Mouse (Mus musculus) stomach, embryonic 14.5 days (tissue): Measurements from ENCODE around the gene Senp1. TPM values are rescaled to one million over a fixed set of nuclear protein-coding genes. Genes with fewer than 3 reads are reported as not detected.

Experiments used
- ATAC-seq: fragments of 200-750 bp; cut with Nextera tagmentation; 2 replicates; pipeline ENCODE4 v1.8.0; 2017; ENCODE audit warnings: low read depth, moderate TSS enrichment; ENCODE audit not compliant: insufficient number of reproducible peaks, insufficient read depth, low FRiP score
- H3K27ac ChIP-seq: fragments of 300-500 bp; sonication (generic); 2 replicates; pipeline ENCODE4 v1.5.1; 2014; ENCODE audit warnings: mild to moderate bottlenecking, low read length, moderate library complexity, mixed read lengths
- H3K27me3 ChIP-seq: fragments of 300-500 bp; sonication (generic); 2 replicates; pipeline ENCODE4 v1.6.1; 2014; ENCODE audit warnings: low read length, control low read depth, mixed read lengths; ENCODE audit not compliant: control insufficient read depth, insufficient read depth
- H3K36me3 ChIP-seq: fragments of 300-500 bp; sonication (generic); 2 replicates; pipeline ENCODE4 v1.6.1; 2014; ENCODE audit warnings: mild to moderate bottlenecking, control low read depth, low read length, moderate library complexity, mixed read lengths; ENCODE audit not compliant: control insufficient read depth, insufficient read depth
- H3K4me1 ChIP-seq: fragments of 300-500 bp; sonication (generic); 2 replicates; pipeline ENCODE4 v1.6.1; 2014; ENCODE audit warnings: low read length, control low read depth, mixed read lengths; ENCODE audit not compliant: control insufficient read depth, insufficient read depth
- H3K4me2 ChIP-seq: fragments of 300-500 bp; sonication (generic); replicated peaks from 2 replicates; pipeline ENCODE4 v1.6.1; 2014; ENCODE audit warnings: low read depth, low read length, control low read depth
- H3K4me3 ChIP-seq: fragments of 300-500 bp; sonication (generic); 2 replicates; pipeline ENCODE4 v1.5.1; 2014; ENCODE audit warnings: low read depth, low read length, control low read depth
- H3K9ac ChIP-seq: fragments of 300-500 bp; sonication (generic); replicated peaks from 2 replicates; pipeline ENCODE4 v1.6.1; 2014; ENCODE audit warnings: low read depth, mild to moderate bottlenecking, control low read depth, low read length, moderate library complexity, mixed read lengths
- H3K9me3 ChIP-seq: fragments of 300-500 bp; sonication (generic); 2 replicates; pipeline ENCODE4 v1.6.1; 2016; ENCODE audit warnings: low read depth, low read length, control low read depth; ENCODE audit not compliant: control insufficient read depth
- WGBS: fragments of 180-500 bp; shearing (Covaris S2); extraction: QIAGEN DNeasy Blood & Tissue Kit; methylation state at CpG from one replicate; pipeline ENCODE4 v1.1.7; 2014; 5-methylcytosine and 5-hydroxymethylcytosine counted together
- polyA plus RNA-seq: library from polyadenylated mRNA; unstranded; fragments of >200 nt; fragmentation: Nextera tagmentation; extraction: Ambion mirVana; gene quantifications from 2 replicates; pipeline ENCODE4 v1.2.1, GENCODE M21; 2014

Gene Senp1
- polyA plus RNA-seq, 1 experiment from 2014 or later: 35.5 TPM

DNA sequence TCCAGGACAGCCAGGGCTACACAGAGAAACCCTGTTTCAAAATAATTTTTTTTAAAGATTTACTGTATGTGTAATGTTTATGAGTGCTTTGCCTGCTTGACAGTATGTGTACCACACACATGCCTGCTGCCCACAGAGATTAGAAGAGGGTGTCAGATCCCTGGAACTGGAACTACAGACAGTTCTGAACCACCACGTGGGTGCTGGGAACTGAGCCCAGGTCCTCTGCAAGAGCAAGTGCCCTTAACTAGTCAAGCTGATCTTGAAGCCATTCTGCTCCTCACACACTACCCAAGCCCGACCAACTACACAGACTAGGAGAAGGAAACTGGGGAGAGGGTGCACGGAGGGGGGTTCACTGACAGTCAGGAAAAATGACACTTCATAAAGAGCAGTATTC, 39.9 kb upstream of the Senp1 start:
- WGBS: 91% methylated on average over 3 of the region's 3 CpGs
- H3K9ac ChIP-seq: no peak overlapping the region
- no peak for ATAC-seq

DNA sequence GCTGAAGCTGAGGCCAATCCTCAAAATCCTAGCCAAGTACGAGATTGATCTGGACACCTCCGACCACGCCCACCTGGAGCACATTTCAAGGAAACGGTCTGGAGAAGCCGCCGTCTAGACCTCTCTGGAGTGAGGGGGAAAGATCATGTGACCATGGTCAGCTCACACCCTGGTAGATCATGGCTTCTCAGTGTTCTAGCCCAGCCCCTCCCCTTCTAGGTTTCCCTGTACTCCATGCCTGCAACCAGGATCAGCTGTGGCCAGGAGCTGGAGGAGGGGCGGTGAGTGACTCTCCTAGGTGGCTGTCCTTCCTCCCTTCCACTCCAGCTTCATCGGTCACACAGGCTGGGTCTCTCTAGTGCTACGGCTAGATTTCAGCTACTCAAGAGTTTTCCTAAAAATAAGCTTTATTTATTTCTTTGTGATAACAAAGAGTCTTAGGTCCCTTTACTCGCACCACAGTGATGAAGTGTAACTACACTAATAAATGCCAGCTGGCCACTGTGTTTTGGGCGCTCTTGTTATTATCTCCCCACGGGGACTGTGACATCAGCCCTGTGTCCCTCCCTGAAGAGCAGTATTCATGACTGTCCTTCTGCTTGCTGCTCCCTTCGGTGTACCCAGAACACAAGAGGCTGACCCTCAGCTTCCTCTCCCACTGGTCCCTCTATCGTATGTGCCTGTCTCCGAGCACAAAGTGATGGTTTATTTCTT, 38.6 kb upstream of the Senp1 start:
- H3K27ac ChIP-seq: no peak overlapping the region
- peaks cover 56% of the 10 kb centered on the region for H3K36me3 ChIP-seq
- H3K9ac ChIP-seq: no peak overlapping the region
- WGBS: 87% methylated on average over 15 of the region's 15 CpGs
- no peak overlapping the region for H3K4me3 ChIP-seq
- ATAC-seq: no peak
- no peaks in the 10 kb centered on the region for H3K9me3 ChIP-seq
- H3K27me3 ChIP-seq: no peaks in the 10 kb centered on the region
- no peaks in the 10 kb centered on the region for H3K4me1 ChIP-seq
- H3K4me2 ChIP-seq: no peak overlapping the region

More for the DNA sequence above, 39.9 kb upstream of the Senp1 start:
- Histone ChIP-seq H3K27ac (no peak overlapping the region), H3K4me2 (no peak overlapping the region), H3K27me3 (no peaks in the 10 kb centered on the region), H3K9me3 (no peaks in the 10 kb centered on the region), H3K4me1 (no peaks in the 10 kb centered on the region), H3K4me3 (no peak overlapping the region), H3K36me3 (peaks cover 54% of the 10 kb centered on the region)

DNA sequence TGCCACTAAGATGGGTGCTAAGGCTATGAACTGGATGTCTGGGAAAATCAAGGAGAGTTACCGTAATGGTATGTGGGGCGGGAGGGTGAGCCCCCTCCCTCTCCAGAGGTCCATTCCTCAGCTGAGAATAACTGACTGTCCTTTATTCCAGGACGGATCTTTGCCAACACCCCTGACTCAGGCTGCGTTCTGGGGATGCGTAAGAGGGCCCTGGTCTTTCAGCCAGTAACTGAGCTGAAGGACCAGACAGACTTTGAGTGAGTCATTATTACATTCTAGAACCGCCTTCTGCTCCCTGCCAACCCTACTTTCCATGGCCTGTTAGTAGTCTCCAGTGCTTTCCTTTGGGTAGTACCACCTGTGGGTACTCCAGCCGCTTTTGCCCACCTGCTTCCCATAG, 37.9 kb upstream of the Senp1 start:
- no peaks in the 10 kb centered on the region for H3K27me3 ChIP-seq
- 93% methylated on average over 7 of the region's 7 CpGs for WGBS
- peaks cover 55% of the 10 kb centered on the region for H3K36me3 ChIP-seq
- no peak overlapping the region for H3K4me2 ChIP-seq
- H3K4me1 ChIP-seq: no peaks in the 10 kb centered on the region
- H3K27ac ChIP-seq: no peak overlapping the region
- ATAC-seq: no peak
- no peaks in the 10 kb centered on the region for H3K9me3 ChIP-seq
- no peak overlapping the region for H3K4me3 ChIP-seq
- no peak overlapping the region for H3K9ac ChIP-seq

DNA sequence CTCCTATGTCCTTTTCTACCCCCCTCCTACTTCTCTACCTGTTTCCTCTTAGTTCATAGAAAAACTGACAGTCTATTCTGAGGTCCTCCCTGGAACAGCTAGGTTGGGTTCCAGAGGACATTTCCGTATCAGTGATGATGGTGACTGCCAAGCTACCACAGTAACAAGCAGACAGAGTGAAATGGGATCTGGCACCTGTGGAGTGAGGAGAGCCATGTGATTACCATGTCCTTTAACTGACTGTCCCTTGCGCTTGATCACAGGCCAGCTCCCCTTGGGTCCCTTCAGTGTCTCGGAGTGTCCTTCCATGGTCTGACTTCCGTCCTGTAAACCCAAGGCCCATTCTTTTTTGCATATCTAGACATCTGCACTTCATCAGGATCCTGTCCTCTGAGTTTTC, 37.5 kb upstream of the Senp1 start:
- no peak for ATAC-seq
- H3K27me3 ChIP-seq: no peaks in the 10 kb centered on the region
- no peak overlapping the region for H3K4me3 ChIP-seq
- no peak overlapping the region for H3K9ac ChIP-seq
- no peaks in the 10 kb centered on the region for H3K9me3 ChIP-seq
- H3K4me1 ChIP-seq: no peaks in the 10 kb centered on the region
- 94% methylated on average over 4 of the region's 4 CpGs for WGBS
- no peak overlapping the region for H3K4me2 ChIP-seq
- H3K27ac ChIP-seq: no peak overlapping the region
- peaks cover 54% of the 10 kb centered on the region for H3K36me3 ChIP-seq

DNA sequence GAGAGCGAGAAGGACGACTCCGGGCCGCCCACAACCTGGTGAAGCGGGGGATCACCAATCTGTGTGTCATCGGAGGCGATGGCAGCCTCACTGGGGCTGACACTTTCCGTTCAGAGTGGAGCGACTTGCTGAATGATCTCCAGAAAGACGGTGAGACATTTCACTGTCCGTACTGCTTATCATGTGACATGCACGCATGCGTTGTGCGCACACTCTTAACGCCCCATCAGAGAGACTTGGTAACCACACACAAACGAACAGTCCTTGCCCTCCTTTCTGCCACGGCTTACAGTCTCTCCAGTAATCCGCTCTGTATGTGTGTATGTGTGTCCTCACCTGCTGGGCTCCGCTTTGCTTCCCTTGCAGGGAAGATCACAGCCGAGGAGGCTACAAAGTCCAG, 27.3 kb upstream of the Senp1 start:
- no peaks in the 10 kb centered on the region for H3K9me3 ChIP-seq
- H3K9ac ChIP-seq: no peak overlapping the region
- no peaks in the 10 kb centered on the region for H3K27me3 ChIP-seq
- ATAC-seq: no peak
- no peak overlapping the region for H3K27ac ChIP-seq
- no peak overlapping the region for H3K4me3 ChIP-seq
- H3K4me2 ChIP-seq: no peak overlapping the region
- H3K36me3 ChIP-seq: peaks cover 29% of the 10 kb centered on the region
- WGBS: 95% methylated on average over 20 of the region's 20 CpGs
- H3K4me1 ChIP-seq: no peaks in the 10 kb centered on the region

DNA sequence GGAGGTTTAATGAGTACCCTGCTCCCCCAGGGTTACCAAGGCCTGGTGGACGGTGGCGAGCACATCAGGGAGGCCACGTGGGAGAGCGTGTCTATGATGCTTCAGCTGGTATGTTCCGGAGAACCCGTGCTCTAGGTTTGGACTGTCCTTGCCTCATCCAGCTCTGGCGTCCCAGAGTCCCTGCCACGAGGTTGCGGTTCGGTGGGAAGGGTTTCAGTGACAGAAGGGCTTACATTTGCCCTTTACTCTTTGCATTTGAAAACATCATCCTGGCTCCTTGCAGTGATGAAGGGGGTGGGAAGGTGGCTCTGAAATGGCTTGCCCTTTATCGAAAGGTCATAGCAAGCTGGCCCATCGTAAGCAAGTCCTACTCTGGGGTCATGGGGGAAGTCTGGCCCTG, 25.8 kb upstream of the Senp1 start:
- Histone ChIP-seq H3K36me3 (peaks cover 17% of the 10 kb centered on the region), H3K9me3 (no peaks in the 10 kb centered on the region), H3K27ac (no peak overlapping the region), H3K4me3 (no peak overlapping the region), H3K4me2 (no peak overlapping the region), H3K27me3 (no peaks in the 10 kb centered on the region), H3K9ac (no peak overlapping the region), H3K4me1 (no peaks in the 10 kb centered on the region)
- no peak for ATAC-seq
- 89% methylated on average over 12 of the region's 12 CpGs for WGBS

DNA sequence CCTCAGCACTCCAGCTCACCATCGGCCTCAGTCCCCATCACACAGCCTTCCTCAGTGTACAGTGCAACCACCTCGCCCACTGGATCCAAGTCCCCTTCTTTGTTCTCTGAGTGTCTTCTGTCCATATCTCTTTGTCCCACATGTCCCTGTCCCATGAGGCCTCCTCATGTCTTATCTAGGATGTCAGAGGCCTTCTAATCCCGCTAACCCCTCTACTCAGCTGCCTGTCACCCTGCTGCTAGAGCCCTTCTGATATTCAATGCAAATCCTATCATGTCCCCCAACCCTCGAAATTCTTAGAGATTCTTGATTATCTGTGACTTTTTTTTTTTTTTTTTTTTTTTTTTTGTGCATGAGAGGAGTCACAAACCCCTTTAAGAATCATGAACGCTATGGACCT, 22.7 kb upstream of the Senp1 start:
- ATAC-seq: no peak

DNA sequence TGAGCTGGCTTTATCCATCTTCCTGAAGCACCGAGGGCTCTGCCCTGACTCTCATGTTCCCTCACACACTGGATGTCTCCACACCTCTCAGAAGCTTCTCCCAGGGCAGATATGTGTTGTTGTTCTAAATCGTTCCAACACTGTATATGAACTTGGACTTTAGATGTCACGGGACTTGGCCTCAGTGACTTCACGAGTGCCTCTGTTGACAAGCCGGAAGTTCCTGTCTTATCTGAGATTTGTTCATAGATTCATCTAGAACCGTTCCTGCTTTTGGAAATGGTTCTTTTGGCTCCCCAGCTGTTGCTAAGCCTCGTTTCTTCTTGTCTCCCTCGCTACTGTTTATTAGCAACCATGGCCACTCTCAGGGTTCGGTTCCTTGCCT, 22.2 kb upstream of the Senp1 start:
- Histone ChIP-seq H3K27me3 (no peaks in the 10 kb centered on the region), H3K4me2 (no peak overlapping the region), H3K4me3 (no peak overlapping the region), H3K27ac (no peak overlapping the region), H3K36me3 (peaks cover 4% of the 10 kb centered on the region; the same call in 1 of the 2 replicates), H3K9me3 (no peaks in the 10 kb centered on the region), H3K4me1 (no peaks in the 10 kb centered on the region), H3K9ac (no peak overlapping the region)
- ATAC-seq: no peak
- 89% methylated on average over 9 of the region's 9 CpGs for WGBS

More for the DNA sequence above, 22.7 kb upstream of the Senp1 start:
- Histone ChIP-seq H3K4me1 (no peaks in the 10 kb centered on the region), H3K27ac (no peak overlapping the region), H3K27me3 (no peaks in the 10 kb centered on the region), H3K9me3 (no peaks in the 10 kb centered on the region), H3K36me3 (peaks cover 4% of the 10 kb centered on the region; the same call in 1 of the 2 replicates), H3K4me3 (no peak overlapping the region), H3K4me2 (no peak overlapping the region), H3K9ac (no peak overlapping the region)
- WGBS: 83% methylated on average over 5 of the region's 5 CpGs
